Mouse (Mus musculus) hindbrain, embryonic 15.5 days (tissue): ENCODE measurements around the gene Ttc30a1. TPM values are rescaled to one million over a fixed set of nuclear protein-coding genes. Genes with fewer than 3 reads are reported as not detected.

ENCODE experiments used
- ATAC-seq: fragments of 200-750 bp; cut with Nextera tagmentation; 2 replicates; pipeline ENCODE4 v1.8.0; 2017; ENCODE audit warnings: low read depth, moderate number of reproducible peaks, moderate TSS enrichment; ENCODE audit not compliant: low FRiP score
- H3K27ac ChIP-seq: fragments of 300-500 bp; sonication (generic); replicated peaks from 2 replicates; pipeline ENCODE4 v1.5.1; 2015; ENCODE audit warnings: mild to moderate bottlenecking, inconsistent platforms
- H3K27me3 ChIP-seq: fragments of 300-500 bp; sonication (generic); 2 replicates; pipeline ENCODE4 v1.6.1; 2015; ENCODE audit warnings: control low read depth, inconsistent platforms
- H3K36me3 ChIP-seq: fragments of 300-500 bp; sonication (generic); 2 replicates; pipeline ENCODE4 v1.6.1; 2015; ENCODE audit warnings: control low read depth, inconsistent platforms
- H3K4me1 ChIP-seq: fragments of 300-500 bp; sonication (generic); replicated peaks from 2 replicates; pipeline ENCODE4 v1.6.1; 2015; ENCODE audit warnings: control low read depth, inconsistent platforms
- H3K4me2 ChIP-seq: fragments of 300-500 bp; sonication (generic); 2 replicates; pipeline ENCODE4 v1.6.1; 2015; ENCODE audit warnings: moderate library complexity, mild to moderate bottlenecking, inconsistent platforms
- H3K4me3 ChIP-seq: fragments of 300-500 bp; sonication (generic); 2 replicates; pipeline ENCODE4 v1.5.1; 2015; ENCODE audit warnings: mild to moderate bottlenecking, inconsistent platforms
- H3K9ac ChIP-seq: fragments of 300-500 bp; sonication (generic); 2 replicates; pipeline ENCODE4 v1.6.1; 2015; ENCODE audit warnings: inconsistent platforms
- H3K9me3 ChIP-seq: fragments of 300-500 bp; sonication (generic); 2 replicates; pipeline ENCODE4 v1.6.1; 2016; ENCODE audit warnings: control low read depth, inconsistent platforms
- WGBS: fragments of 180-500 bp; shearing (Covaris S2); methylation state at CpG from one replicate; pipeline ENCODE4 v1.1.7; 2015; 5-methylcytosine and 5-hydroxymethylcytosine counted together
- polyA plus RNA-seq: library from polyadenylated mRNA; unstranded; fragments of >200 nt; fragmentation: Nextera tagmentation; extraction: Ambion mirVana; gene quantifications from 2 replicates; pipeline ENCODE4 v1.2.1, GENCODE M21; 2015

Ttc30a1 gene
- polyA plus RNA-seq, 1 experiment from 2014 or later: 7.3 TPM

DNA sequence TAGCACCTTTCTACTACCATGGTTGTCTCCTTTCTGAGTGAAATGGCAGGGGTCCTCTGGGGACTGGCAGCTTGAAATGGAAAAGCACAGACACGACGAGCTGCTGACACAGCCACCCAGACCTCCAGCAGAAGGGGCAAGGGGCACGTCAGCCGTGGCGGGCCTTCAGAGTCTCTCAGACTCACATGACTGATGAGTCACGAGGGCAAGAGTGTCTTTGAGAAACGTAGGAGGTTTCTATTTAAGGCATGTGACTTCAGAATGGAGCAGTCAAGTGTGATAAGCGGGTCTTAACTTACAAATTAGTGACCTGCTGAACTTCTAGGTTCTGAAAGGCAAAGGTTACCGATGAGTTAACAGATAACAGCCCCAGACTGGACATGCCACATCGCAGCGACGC is 16.0 kb upstream of the Ttc30a1 start:
- Histone ChIP-seq H3K27ac (no peak overlapping the region), H3K4me2 (no peak overlapping the region), H3K9me3 (no peaks in the 10 kb centered on the region), H3K36me3 (no peaks in the 10 kb centered on the region), H3K9ac (no peak overlapping the region), H3K27me3 (no peaks in the 10 kb centered on the region), H3K4me3 (no peak overlapping the region), H3K4me1 (peaks cover 10% of the 10 kb centered on the region; the same call in 1 of the 2 replicates)
- no peak for ATAC-seq
- WGBS: 37% methylated on average over 12 of the region's 12 CpGs

DNA sequence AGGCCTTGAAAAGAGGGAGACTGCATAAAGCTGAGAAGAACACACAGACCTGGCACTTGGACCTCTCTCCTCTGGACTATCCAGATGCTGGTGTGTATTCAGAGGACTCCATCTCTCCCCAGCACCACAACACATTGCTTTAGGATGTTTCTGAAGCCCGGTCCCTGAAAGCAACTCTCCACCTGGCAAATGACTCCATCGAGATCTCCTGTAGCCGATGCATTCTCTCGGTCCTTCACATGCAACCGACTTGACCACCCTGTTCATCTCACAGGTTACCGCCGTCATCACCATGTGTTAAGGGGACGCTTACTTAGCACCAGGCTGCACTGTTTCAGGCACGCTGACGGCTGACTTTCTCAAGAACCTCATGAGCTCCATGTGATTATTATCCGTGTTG is 13.1 kb upstream of the Ttc30a1 start:
- 96% methylated on average over 11 of the region's 11 CpGs for WGBS
- H3K4me1 ChIP-seq: peaks cover 13% of the 10 kb centered on the region
- ATAC-seq: no peak
- H3K4me3 ChIP-seq: no peak overlapping the region
- H3K4me2 ChIP-seq: no peak overlapping the region
- H3K9ac ChIP-seq: no peak overlapping the region
- no peak overlapping the region for H3K27ac ChIP-seq
- H3K9me3 ChIP-seq: no peaks in the 10 kb centered on the region
- no peaks in the 10 kb centered on the region for H3K36me3 ChIP-seq
- no peaks in the 10 kb centered on the region for H3K27me3 ChIP-seq

GRCm38 (mm10) chr2:75991581-75992205 is 9.9 kb upstream of the Ttc30a1 start:
- Histone ChIP-seq H3K9ac (no peak overlapping the region), H3K9me3 (no peaks in the 10 kb centered on the region), H3K27me3 (no peaks in the 10 kb centered on the region), H3K36me3 (no peaks in the 10 kb centered on the region), H3K4me3 (no peak overlapping the region), H3K4me1 (peaks cover 33% of the 10 kb centered on the region), H3K4me2 (no peak overlapping the region), H3K27ac (no peak overlapping the region; the same call in 1 of the 2 replicates)
- 62% methylated on average over 6 of the region's 6 CpGs for WGBS
- ATAC-seq: no peak

- H3K36me3 ChIP-seq: no peaks in the 10 kb centered on the region
- H3K9me3 ChIP-seq: no peaks in the 10 kb centered on the region
- H3K4me1 ChIP-seq: peaks cover 38% of the 10 kb centered on the region
- H3K27me3 ChIP-seq: no peaks in the 10 kb centered on the region
- H3K4me3 ChIP-seq: no peak overlapping the region
- no peak for ATAC-seq
- WGBS: 46% methylated on average over 13 of the region's 13 CpGs
- H3K4me2 ChIP-seq: no peak overlapping the region
- peak overlapping the region; percentile 93; the same call in 1 of the 2 replicates for H3K27ac ChIP-seq
- H3K9ac ChIP-seq: no peak overlapping the region
These were observed 9.2 kb upstream of the Ttc30a1 start for GRCm38 (mm10) chr2:75990885-75991539.

DNA sequence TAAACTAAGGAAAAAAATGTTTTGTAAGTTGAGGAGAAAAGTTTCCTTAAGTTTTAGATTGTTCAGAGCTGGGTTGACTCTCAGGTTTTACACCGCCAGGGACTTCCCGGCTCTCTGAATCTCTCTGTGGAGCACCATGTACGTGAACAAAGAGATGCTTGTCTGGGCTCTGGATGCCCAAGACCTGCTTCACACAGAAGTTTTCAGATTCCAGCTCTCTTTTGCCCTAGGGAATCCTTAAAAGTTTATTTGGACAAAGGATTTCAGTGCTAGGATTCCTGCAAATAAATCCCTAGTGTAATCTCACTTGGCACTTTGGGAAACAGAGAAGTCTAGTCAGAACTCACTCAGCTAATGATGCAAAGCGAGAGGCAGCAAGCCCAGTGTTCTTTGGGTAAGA is 7.9 kb upstream of the Ttc30a1 start:
- no peak overlapping the region for H3K4me3 ChIP-seq
- H3K9ac ChIP-seq: 0 out of 2 replicates have a peak overlapping the region, but pooled peaks have one; percentile 13
- no peak overlapping the region for H3K4me2 ChIP-seq
- ATAC-seq: no peak
- H3K9me3 ChIP-seq: no peaks in the 10 kb centered on the region
- peaks cover 43% of the 10 kb centered on the region for H3K4me1 ChIP-seq
- 60% methylated on average over 4 of the region's 4 CpGs for WGBS
- no peaks in the 10 kb centered on the region for H3K27me3 ChIP-seq
- peak overlapping the region; percentile 93 for H3K27ac ChIP-seq
- no peaks in the 10 kb centered on the region for H3K36me3 ChIP-seq

GRCm38 (mm10) chr2:75988779-75989363 is 7.1 kb upstream of the Ttc30a1 start:
- 22% methylated on average over 7 of the region's 7 CpGs for WGBS
- Histone ChIP-seq H3K27me3 (no peaks in the 10 kb centered on the region), H3K4me2 (peak overlapping the region; percentile 44), H3K4me1 (peaks cover 43% of the 10 kb centered on the region), H3K9me3 (no peaks in the 10 kb centered on the region), H3K36me3 (no peaks in the 10 kb centered on the region), H3K27ac (peak overlapping the region; percentile 93), H3K9ac (peak overlapping the region; percentile 47), H3K4me3 (0 out of 2 replicates have a peak overlapping the region, but pooled peaks have one; percentile 9)
- peak; percentile 80 for ATAC-seq

GRCm38 (mm10) chr2:75988378-75988777 is 6.6 kb upstream of the Ttc30a1 start:
- peak overlapping the region; percentile 47 for H3K9ac ChIP-seq
- H3K4me3 ChIP-seq: 0 out of 2 replicates have a peak overlapping the region, but pooled peaks have one; percentile 9
- peaks cover 40% of the 10 kb centered on the region for H3K4me1 ChIP-seq
- H3K27me3 ChIP-seq: no peaks in the 10 kb centered on the region
- H3K27ac ChIP-seq: peak overlapping the region; percentile 93
- WGBS: 18% methylated on average over 4 of the region's 4 CpGs
- peak overlapping the region; percentile 44 for H3K4me2 ChIP-seq
- no peaks in the 10 kb centered on the region for H3K36me3 ChIP-seq
- no peaks in the 10 kb centered on the region for H3K9me3 ChIP-seq
- peak; percentile 61 for ATAC-seq

DNA sequence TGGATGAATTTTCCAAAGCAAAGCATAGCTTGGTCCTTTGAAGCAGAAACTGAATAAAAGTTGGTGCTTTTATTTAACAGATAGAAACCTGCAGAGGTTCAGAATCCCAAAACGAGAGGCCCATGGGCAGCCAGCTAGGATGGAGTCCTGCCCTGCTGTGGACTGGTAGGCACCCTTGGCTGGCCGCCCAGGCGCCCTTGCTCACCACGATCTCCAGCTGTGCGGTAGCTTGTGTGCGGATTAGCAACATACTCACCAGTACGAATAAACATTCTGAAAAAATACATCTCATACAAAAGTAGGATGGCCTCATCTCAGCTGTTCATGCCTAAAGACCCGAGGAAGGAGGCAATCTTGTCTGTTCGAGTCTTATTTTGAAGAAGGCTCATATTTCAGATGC is 6.0 kb upstream of the Ttc30a1 start:
- ATAC-seq: no peak
- H3K27me3 ChIP-seq: no peaks in the 10 kb centered on the region
- 66% methylated on average over 9 of the region's 9 CpGs for WGBS

DNA sequence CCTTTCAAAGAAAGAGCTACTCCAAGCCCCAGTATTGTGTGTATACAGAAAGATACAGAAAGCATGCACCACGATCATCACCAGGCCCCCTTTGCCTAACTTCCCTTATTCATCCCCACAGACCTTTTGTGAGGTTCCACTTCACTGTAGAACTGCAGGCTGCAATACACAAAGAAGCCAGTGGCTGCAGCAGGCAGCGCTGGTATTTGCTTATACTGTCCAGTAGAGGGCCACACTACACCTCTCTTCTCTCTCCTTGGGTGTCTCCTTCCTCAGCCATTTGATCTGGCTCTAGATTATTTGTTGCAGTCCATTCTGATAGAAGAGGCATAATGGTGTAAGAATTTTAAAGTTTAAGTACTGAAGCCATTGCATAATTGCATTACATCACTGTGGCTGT is 3.4 kb upstream of the Ttc30a1 start:
- H3K27me3 ChIP-seq: no peaks in the 10 kb centered on the region
- 2% methylated on average over 2 of the region's 2 CpGs for WGBS
- no peaks in the 10 kb centered on the region for H3K36me3 ChIP-seq
- H3K4me1 ChIP-seq: peaks cover 34% of the 10 kb centered on the region
- no peak overlapping the region for H3K4me2 ChIP-seq
- peak overlapping the region; percentile 60 for H3K27ac ChIP-seq
- no peaks in the 10 kb centered on the region for H3K9me3 ChIP-seq
- no peak overlapping the region for H3K4me3 ChIP-seq
- H3K9ac ChIP-seq: no peak overlapping the region
- peak; percentile 50; the same call in 1 of the 2 replicates for ATAC-seq

More for the DNA sequence above, 6.0 kb upstream of the Ttc30a1 start:
- Histone ChIP-seq H3K9me3 (no peaks in the 10 kb centered on the region), H3K4me2 (no peak overlapping the region), H3K4me1 (peaks cover 40% of the 10 kb centered on the region), H3K4me3 (no peak overlapping the region), H3K27ac (peak overlapping the region; percentile 93), H3K9ac (no peak overlapping the region), H3K36me3 (no peaks in the 10 kb centered on the region)

- no peak overlapping the region for H3K9ac ChIP-seq
- 55% methylated on average over 3 of the region's 3 CpGs for WGBS
- no peak overlapping the region for H3K4me2 ChIP-seq
- no peaks in the 10 kb centered on the region for H3K36me3 ChIP-seq
- no peaks in the 10 kb centered on the region for H3K27me3 ChIP-seq
- H3K4me1 ChIP-seq: peaks cover 23% of the 10 kb centered on the region
- no peak for ATAC-seq
- H3K4me3 ChIP-seq: no peak overlapping the region
- H3K27ac ChIP-seq: no peak overlapping the region
- H3K9me3 ChIP-seq: no peaks in the 10 kb centered on the region
These were observed 2.1 kb upstream of the Ttc30a1 start for GRCm38 (mm10) chr2:75983847-75984246.

DNA sequence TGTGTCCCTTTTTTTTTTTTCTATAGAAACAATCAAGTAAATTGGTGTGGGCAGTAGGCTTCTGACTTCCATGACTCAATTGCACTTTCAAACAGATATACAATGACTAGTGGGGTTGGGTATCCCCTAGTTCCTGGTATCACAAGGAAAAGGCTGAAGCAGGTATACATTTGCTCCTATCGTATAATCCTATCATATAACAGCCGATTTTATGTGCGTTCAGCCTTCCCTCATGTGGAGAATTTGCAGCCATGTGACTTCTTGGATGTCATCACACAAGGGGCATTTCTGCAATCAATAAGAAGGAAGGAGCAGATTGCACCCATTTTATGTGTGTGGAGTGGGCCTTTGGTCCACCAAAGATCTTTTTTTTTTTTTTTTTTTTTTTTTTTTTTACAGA is 1.3 kb upstream of the Ttc30a1 start:
- 96% methylated on average over 3 of the region's 3 CpGs for WGBS
- H3K4me2 ChIP-seq: no peak overlapping the region
- H3K27ac ChIP-seq: no peak overlapping the region
- no peak for ATAC-seq
- no peak overlapping the region for H3K9ac ChIP-seq
- H3K4me3 ChIP-seq: no peak overlapping the region
- H3K4me1 ChIP-seq: peaks cover 16% of the 10 kb centered on the region
- no peaks in the 10 kb centered on the region for H3K27me3 ChIP-seq
- H3K9me3 ChIP-seq: no peaks in the 10 kb centered on the region
- H3K36me3 ChIP-seq: no peaks in the 10 kb centered on the region

- Histone ChIP-seq H3K27ac (no peak overlapping the region), H3K4me1 (peaks cover 11% of the 10 kb centered on the region), H3K9ac (no peak overlapping the region), H3K9me3 (no peaks in the 10 kb centered on the region), H3K36me3 (no peaks in the 10 kb centered on the region), H3K4me2 (no peak overlapping the region), H3K27me3 (no peaks in the 10 kb centered on the region), H3K4me3 (no peak overlapping the region)
- no peak for ATAC-seq
- WGBS: 98% methylated on average over 4 of the region's 4 CpGs
These were observed 859 bp upstream of the Ttc30a1 start for GRCm38 (mm10) chr2:75982626-75983025.
